Mouse (Mus musculus) fat pad, adult 2 months (tissue): Measurements from ENCODE around the gene Smg1.

Experiments
- DNase-seq: peaks from one replicate; pipeline ENCODE4 v3.0.0-alpha.2; 2011; ENCODE audit warnings: low read depth, low spot score; ENCODE audit errors: extremely low read depth

Gene Smg1

DNA sequence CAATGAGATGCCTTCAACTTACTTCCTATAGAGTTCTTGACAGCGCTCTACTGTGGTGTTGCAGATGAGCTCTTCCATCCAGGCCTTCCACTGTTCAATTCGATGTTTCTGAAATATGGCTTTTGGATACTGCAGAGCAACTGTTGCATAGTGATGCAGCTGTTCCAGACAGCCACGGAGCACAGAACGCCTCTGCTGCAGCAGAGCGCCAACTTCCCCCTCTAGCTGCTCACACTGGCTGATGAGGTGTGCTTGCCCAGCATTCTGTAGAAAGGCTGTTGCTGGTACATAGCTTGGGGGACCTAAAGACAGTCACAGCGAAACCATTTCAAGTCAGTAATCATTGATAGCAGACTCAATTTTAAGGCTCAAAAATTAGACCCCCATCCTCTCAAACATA lies 89.3 kb downstream of the Smg1 start:
- DNase-seq = no peak

DNA sequence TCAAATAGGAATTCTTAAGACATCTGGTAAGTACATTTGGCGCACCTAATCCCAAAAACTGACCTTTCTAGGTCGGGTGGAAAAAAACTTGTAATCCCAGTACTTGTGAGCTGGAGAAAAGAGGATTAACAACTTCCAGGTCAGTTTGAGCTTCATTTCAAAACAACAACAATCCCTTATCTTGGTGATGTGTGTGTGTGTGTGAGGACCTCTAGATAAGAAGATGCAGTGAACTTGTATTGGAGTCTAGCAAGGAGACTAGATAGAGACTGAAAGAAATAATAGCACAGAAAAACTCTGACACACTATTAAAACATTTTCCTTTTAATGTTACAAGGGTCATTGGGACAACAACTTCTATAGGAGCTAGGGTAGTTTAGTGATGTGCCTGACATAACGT lies 99.9 kb downstream of the Smg1 start:
- no peak for DNase-seq

DNA sequence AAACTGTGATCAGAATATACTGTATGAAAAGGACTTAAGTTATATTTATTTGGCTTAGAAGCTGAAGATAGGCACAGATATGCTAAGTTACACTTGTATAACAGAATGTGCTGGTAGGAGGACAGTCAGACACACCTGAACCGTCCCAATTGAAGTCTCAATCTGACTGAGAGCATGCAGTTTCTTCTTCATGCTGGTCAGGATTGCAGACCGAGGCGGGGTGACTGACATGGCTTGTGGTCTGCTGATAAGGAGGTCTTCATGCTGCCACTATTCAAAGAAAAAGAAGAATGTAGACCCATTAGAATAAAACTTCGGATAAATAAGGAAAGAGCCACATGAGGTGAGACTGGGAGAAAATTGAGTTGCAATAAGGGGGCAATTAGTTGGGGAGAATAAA lies 100.3 kb downstream of the Smg1 start:
- DNase-seq = no peak

DNA sequence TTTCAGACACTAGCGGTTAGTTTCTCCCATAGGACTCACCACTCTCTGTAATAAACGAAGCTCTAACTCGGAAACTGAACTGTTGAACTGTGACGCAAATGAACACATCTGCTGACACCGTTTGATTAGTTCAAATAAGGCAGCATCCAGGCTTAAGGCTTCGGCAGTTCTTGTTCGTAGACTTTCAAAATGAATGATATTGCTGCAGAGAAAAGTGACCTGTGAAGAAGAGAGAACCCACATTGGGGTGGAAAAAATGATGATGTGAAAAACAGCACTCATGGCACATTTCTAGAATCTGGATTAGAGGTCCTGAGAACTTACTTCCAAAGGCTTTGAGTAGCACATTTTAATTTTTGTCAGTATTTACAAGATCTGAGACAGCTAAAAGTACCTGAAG lies 102.2 kb downstream of the Smg1 start:
- DNase-seq = no peak

DNA sequence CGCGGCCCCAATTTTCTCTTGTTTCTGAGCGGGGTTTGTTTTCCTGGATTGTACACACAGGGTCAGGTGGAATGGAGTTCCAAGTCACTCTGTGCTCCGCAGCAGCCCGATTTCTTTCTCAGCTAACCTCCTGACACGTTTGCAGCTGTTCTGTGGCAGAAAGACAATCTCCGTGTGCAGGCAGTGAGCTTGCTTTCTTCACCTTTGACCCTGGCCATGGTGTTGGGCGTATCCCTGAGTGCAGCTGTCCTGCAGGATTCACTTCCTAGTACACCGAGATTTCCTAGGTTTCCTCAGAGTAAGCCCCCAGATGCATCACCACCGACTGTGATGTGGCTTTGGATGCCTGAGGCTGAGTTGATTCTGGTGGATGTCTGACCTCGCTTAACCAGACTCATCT lies 108.3 kb downstream of the Smg1 start:
- DNase-seq = no peak

DNA sequence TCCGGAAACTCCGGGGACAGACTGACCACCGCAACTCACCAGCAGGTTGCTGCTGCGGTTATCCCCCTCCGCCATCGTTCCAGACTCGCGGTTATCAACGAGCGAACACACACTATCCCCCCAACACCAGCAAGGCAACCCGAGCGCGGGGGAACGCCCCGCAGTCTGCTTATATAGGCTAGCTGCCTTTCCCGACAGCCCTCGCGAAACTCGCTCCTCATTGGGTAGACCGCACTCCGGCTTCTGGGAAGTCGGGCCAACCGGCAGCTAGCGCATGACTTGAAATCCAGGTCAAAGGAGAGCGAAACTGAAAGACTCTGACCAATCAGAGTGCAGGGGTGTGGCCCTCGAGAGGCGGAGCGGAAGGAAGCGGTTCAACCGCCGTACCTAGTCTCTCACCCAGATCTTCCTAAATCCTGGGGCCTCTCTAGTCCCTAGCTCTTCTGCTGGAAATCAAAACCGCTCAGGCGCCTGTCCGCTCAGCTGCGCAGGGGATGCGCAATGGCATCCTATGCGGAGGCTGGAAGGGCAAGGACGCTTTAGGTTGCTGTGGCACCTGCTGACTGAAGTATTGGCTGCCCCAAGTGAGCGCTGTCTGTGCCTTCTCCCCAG lies 113.9 kb downstream of the Smg1 start, which contains the start of gene Arl6ip1:
Gene Arl6ip1 (minus strand): TSS at position 233 of the 612 bp plus-strand sequence.
- DNase-seq = peak; percentile 88

DNA sequence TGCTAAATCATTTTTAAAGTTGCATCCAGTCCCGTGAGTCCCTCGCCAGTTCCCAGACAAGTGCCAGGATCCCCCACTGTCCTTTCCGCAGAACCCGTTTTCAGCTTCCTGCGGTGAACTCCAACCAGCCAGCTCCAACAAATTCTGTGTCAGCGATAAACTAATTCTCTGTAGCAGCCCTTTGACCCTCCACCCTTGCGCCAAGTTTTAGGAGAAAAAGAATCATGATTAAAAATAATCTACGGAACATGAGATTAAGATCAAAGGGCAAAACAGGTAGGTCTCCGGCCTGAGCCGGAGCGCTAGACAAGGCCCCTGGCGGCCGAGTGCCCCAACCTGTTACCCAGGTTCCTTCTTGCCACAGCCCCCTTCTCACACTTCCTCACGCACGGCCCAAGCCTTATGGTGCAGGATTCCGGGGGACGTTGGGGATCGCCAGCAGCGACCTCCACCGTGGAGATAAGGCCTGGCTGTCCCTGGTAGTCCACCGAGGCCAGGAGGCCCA lies 114.5 kb downstream of the Smg1 start:
- no peak for DNase-seq

DNA sequence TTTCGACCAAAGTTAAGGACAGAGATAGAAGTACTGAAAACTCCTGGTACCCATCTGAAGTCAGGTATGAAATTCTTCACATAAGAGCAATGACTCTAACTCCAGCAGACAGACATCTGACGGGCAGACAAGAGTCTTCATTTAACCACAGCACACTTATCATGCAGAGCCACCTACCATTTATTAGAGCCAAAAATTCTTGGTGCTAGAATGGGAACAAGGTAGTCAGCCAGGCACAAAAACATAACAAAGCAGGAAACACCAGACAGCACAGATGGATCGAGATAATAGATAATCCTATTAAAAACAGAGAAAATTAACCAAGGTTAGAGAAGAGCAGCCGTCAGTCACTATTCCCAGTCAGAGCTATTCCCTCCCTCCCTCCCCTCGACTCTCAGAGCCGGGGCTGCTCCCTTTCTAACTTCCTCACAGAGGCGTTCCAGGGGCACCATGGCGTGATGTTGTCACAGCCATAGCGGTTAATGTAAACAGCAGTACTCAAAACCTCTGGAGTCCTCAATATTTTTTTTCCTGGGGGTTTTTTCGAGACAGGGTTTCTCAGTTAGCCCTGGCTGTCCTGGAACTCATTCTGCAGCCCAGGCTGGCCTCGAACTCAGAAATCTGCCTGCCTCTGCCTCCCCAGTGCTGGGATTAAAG lies 117.1 kb downstream of the Smg1 start:
- no peak for DNase-seq

DNA sequence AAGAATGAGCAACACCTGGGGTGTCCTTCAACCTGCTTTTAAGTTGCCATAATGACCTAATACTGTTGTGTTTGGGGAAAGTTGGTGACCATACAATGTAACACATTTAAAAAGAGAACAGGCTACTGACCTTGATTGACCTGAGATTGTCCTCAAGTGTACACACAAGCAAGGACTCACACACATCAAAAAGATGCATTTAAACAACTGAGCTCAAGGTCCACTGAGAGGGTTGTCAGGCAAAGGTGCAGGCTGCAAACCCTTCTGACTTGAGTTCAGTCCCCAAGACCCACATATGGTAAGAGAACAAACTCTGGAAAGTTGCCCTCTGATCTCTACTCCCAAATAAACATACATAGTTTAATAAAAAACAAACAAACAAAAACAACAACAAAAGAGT lies 117.7 kb downstream of the Smg1 start:
- no peak for DNase-seq

DNA sequence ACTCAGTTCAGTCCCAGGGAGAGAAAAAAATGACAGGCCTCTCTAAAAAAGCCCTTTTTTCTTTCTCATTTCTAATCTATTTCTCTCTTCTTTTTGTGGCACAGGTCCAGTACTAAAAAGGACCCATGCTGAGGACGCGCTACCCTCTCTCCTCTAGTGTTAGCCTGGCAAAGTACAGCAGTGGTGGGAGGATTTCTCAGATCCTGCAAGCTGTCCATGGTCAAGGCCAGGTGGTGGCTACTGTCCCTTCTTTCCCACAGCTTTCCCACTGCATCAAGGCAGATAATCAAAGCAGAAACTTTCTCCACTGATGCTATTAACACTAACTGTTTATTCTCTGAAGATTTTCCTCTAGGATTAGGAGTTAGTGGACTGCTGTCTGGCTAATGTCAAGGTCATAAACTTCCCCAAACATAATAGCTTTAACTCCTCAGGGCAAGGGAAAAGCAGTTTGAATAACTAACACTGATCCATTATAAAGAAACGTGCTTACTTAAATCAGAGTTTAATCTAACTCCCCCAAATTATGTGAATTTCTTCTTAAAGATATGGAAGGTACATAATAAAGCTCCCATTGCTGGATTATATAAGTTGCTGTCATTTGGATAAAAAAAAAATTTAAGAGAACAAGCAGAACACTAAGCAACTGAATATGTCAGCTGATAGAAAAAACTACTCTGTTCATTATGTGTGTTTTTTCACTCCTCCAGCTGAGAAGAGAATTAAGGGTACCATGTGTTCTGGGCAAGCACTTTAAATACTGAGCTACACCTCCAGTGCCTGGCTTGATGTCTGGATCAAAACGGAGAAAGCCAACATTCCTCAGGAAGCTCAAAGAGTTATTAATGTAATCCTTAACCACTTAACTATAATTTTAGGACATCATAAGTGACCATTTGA lies 119.7 kb downstream of the Smg1 start:
- DNase-seq = no peak

DNA sequence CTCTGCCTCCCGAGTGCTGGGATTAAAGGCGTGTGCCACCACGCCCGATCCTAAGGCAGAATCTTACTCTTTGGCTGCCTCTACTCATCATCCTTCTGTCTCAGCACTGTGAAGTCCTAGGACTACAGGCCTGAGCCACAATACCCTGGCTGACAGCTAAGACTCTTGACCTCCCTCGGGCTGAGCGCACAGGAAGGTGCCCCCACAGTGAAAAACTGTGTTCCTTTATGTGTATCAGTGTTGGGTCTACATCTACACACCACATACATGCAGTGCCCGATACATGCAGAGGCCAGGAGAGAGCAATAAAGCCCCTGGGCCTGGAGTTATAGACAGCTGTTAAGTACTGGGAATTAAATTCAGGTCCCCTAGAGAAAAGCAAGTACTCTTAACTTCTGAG lies 121.2 kb downstream of the Smg1 start:
- DNase-seq = no peak

DNA sequence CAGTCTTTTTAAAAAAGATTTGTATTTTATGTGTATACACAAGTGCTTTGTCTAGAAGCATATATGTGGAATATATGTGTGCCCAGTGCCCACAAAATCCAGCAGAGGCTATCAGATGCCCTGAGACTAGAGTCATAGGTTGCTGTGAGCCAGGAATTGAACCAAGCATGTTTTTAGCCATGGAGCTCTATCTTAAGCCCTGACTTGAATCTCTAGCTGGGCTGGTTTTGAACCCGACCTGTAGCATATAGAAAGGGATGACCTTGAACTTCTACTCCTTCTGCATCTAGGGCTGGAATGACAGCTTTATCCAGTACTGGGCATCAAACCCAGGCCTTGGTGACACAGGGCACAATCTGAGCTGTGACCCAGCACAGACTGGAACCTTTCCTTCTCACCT lies 122.8 kb downstream of the Smg1 start:
- no peak for DNase-seq

DNA sequence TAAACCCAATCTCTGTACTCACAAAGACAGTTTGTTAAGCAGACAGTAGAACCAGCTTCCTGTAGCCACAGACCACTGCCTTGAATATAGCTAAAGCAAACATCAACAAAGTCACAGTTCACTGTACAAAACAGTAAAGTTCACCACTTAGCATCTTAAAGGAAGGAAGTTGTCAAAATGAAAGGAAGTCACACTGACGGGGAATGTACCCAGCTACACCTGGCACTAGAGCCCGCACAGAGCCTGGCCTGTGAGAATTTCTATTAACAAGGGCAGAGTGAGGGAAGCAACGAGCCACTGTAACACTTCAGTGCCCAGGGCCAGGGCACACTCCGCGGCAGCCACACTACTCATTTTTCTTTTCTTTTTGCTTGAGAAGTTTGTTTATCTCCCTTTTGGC lies 123.5 kb downstream of the Smg1 start:
- no peak for DNase-seq

DNA sequence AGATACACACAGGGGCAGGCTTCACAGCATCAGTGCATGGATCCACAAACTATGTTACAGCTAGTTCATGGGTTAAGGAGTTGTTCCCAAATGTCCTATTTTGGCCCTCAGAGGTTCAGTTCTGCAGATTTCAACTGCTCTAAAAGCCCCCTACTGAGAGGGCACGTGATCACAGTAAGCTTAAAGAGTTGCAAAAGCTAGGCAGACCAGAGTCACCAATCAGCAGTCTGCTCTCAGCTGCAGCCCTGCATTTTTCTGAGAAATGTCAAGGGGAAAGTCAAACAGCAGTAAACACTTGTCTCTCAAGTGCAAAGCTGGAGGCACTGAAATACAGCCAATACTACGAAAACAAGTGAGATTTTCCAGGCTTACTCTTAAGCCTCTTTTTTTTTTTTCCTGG lies 124.3 kb downstream of the Smg1 start:
- no peak for DNase-seq

DNA sequence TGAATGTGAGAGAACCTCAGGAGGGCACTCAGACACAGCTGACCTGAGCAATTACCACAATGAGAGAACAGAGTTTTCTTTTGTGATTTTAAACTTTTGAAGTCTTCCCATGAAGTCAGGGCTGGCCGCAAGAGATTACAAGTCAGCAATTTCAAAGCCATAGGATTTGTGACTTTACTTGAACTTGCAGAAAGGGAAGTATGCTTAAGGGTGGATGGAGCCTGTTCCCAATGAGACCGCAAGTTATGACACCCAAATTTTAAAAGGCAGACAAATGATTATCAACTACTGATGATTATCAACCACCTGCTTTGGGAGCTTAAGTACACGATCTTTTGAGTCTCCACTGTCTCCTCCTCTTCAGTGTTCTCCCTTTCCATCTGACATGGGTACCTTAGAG lies 125.0 kb downstream of the Smg1 start:
- no peak for DNase-seq

DNA sequence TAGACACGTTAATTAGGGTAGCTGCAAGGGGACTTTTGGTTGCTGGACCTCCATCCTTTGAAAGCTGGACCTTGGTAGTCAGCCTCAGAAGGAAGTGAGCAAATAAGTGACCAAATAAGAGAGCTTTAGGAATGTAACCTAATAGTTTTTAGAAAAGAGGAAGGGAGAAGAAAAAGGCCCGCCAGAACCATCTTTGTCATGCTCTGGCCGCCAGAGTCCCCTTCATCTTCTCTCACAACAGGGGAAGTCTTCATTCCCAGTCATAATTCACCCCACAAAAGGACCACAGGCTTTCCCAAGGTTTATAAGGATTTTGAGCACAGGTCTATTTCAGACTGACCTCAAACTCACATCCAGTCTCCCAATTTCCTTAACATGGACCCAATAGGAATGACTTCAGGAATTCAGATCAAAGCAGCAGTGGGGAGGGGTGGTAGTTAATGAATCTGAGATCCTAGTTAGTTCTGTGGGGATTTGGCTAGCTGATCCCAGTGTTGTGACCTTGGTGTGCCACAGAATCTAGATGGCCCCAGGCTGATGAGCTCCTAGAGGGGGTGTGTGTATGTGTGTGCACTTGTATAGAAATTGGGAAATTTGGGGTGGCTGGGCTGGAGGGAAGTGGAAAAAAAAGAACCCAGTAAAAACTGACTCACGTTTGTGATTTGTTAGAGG lies 125.8 kb downstream of the Smg1 start:
- DNase-seq = no peak

DNA sequence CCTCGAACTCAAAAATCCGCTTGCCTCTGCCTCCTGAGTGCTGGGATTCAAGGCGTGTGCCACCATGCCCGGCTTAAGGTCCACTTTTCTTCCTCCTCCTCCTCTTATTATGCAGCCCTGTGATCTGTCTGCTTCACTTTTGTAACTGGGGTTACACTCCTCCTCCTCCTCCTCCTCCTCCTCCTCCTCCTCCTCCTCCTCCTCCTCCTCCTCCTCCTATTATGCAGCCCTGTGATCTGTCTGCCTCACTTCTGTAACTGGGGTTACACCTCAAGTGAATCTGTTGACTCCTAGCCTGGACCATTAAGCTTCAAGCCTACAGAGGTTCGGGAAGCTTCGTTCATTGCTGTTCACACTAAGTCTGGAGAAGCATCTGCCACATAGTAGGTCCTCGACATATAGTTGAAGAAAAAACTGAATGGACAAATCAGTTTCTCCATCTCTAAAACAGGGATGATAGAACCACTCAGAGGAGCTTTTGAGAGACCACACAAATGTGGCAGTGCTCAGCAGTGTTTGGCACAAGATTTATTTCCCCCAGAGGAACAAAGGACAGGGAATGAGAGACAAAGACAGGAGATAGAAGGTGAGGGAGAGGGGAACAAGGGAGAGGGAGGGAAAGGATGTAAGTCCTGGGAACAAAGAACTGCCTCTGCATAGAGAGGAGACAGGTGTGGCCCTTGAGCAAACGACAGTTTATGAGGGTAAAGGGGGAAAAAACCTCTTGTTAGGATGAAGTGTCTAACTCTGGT lies 126.5 kb downstream of the Smg1 start:
- no peak for DNase-seq

DNA sequence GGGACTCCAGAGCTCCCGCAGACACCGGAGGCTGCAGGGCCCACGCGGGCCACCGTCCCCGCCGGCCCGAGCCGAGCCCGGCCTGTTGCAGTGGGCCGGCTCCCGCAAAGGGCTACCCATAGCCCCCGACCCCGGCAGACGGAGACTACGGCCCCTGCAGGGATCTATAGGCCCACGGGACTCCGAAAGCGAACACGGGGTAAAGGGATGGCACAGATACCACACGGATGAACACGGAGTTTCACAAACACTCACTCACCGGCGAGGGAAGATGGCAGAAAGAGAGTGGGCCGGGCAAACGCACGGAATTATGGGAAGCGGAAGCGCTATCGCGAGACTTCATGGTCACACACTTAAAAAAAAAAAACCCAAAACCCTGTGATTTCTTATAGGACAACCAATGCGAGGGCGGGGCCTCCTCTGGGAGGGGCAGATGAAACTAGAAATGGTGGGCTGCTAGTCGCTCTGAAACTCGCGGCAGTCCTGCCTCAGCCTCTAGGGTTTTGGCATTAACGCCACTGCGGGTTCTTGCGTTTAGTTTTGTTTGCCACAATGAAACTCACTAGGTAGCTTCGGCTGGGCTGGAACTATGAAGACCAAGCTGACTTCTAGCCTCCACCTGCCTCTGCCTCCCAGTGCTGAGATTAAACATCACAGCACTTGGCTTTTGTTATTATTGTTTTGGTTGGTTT lies 127.4 kb downstream of the Smg1 start, which contains the start of gene Rps15a:
Gene Rps15a (minus strand): TSS at position 312 of the 692 bp plus-strand sequence.
- peak; percentile 63 for DNase-seq

DNA sequence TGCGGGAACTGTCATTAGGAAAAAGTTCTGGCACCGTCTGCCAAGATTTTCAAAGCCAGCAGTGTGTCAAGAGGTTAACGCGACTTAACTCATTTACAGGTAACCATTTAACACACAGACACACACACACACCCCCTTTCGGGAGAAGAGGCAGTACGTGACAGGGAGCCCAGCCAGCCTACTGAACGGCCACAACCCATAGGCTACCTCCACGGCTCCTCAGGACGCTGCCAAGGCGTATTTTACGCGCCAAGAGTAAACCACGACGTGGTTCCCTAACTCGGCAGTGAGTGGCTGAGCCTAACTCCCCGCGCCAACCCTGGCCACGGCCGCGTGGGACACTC lies 128.0 kb downstream of the Smg1 start:
- no peak for DNase-seq
